Mouse (Mus musculus) gastrocnemius, postnatal 14 days (tissue): ENCODE measurements around the gene Cul7. TPM values are rescaled to one million over a fixed set of nuclear protein-coding genes. Genes with fewer than 3 reads are reported as not detected.
A peak's percentile ranks its signal among the peaks of the same experiment; 100 is the strongest.

ENCODE experiments used
- DNase-seq: peaks from one replicate; pipeline ENCODE4 v3.0.0; 2021; ENCODE audit warnings: mixed read lengths
- intact Hi-C: fragments of 180-260 bp; cut with DNase I; formaldehyde crosslinking; loops from one replicate; pipeline ENCODE4 v1.15.1; 2025; ENCODE audit warnings: low total_unique reads
- long read RNA-seq, 2 experiments: library from polyadenylated mRNA; stranded (forward); transcript quantifications; one replicate each; pipeline ENCODE4 v2.0.0; 2021
- total RNA-seq, 2 experiments: library from RNA; stranded (reverse); gene quantifications; 2 replicates each; pipeline ENCODE4 v1.2.3; 2021

Gene Cul7
- total RNA-seq: 10 to 100 TPM; 20.1 to 25.5 TPM
- long read RNA-seq, experiment 1, full-length matches to known transcripts: 1 of 6 reads
- long read RNA-seq, experiment 1, partial matches to known transcripts: 4 of 6 reads
- long read RNA-seq, experiment 1, other reads (novel, unspliced or antisense): 1 of 6 reads
- long read RNA-seq, experiment 2, full-length matches to known transcripts: 1 of 6 reads
- long read RNA-seq, experiment 2, partial matches to known transcripts: 5 of 6 reads
- long read RNA-seq, experiment 2, other reads (novel, unspliced or antisense): 0 of 6 reads

GRCm38 (mm10) chr17:46650232-46651031, at the start of gene Cul7:
Cul7 (plus strand) TSS chr17:46650337.
- peak; percentile 96 for DNase-seq
- intact Hi-C loops: no loop called here

GRCm38 (mm10) chr17:46600569-46600968, 49.6 kb upstream of the Cul7 start:
- no peak for DNase-seq
- intact Hi-C loops: no loop called here

- no peak for DNase-seq
- intact Hi-C loops: no loop called here
These were observed 47.9 kb upstream of the Cul7 start for GRCm38 (mm10) chr17:46602212-46602611.

- intact Hi-C loops: no loop called here
- DNase-seq: no peak
These were observed 46.9 kb upstream of the Cul7 start for GRCm38 (mm10) chr17:46603229-46603628.

GRCm38 (mm10) chr17:46605126-46605525, 45.0 kb upstream of the Cul7 start:
- intact Hi-C loops: no loop called here
- no peak for DNase-seq

- DNase-seq: no peak
- intact Hi-C loops: no loop called here
These were observed 44.1 kb upstream of the Cul7 start for GRCm38 (mm10) chr17:46605987-46606386.

- DNase-seq: no peak
- intact Hi-C loops: no loop called here
These were observed 40.2 kb upstream of the Cul7 start for GRCm38 (mm10) chr17:46609721-46610514.

- intact Hi-C loops: no loop called here
- no peak for DNase-seq
These were observed 38.8 kb upstream of the Cul7 start for GRCm38 (mm10) chr17:46611316-46611715.

GRCm38 (mm10) chr17:46612189-46612588, 37.9 kb upstream of the Cul7 start:
- intact Hi-C loops: no loop called here
- no peak for DNase-seq

GRCm38 (mm10) chr17:46612820-46613219, 37.3 kb upstream of the Cul7 start:
- intact Hi-C loops: no loop called here
- no peak for DNase-seq

- intact Hi-C loops: no loop called here
- no peak for DNase-seq
These were observed 36.9 kb upstream of the Cul7 start for GRCm38 (mm10) chr17:46613229-46613628.

GRCm38 (mm10) chr17:46617799-46618198, 32.3 kb upstream of the Cul7 start:
- no peak for DNase-seq
- intact Hi-C loops: no loop called here

GRCm38 (mm10) chr17:46618394-46618768, 31.8 kb upstream of the Cul7 start:
- DNase-seq: no peak
- intact Hi-C loops: no loop called here

- intact Hi-C loops: no loop called here
- DNase-seq: no peak
These were observed 31.1 kb upstream of the Cul7 start for GRCm38 (mm10) chr17:46618769-46619682.

- DNase-seq: no peak
- intact Hi-C loops: no loop called here
These were observed 30.3 kb upstream of the Cul7 start for GRCm38 (mm10) chr17:46619683-46620357.

GRCm38 (mm10) chr17:46621324-46621723, 28.8 kb upstream of the Cul7 start:
- DNase-seq: peak; percentile 46
- intact Hi-C loops: no loop called here

GRCm38 (mm10) chr17:46622269-46622668, 27.9 kb upstream of the Cul7 start:
- no peak for DNase-seq
- intact Hi-C loops: no loop called here

- DNase-seq: no peak
- intact Hi-C loops: no loop called here
These were observed 26.1 kb upstream of the Cul7 start for GRCm38 (mm10) chr17:46623819-46624557.
